Comparison of ENCODE assay signal across 8 mouse cellular contexts in genomic region chr12:44858110-44858885, GRCm38 (mm10).
A peak's percentile ranks its signal among the peaks of the same experiment; 100 is the strongest.
DNase-seq lines count a peak whose midpoint lies in the region; ATAC-seq lines count a peak whose summit lies in the region.
"Had no signal": no experiment of that assay in that cellular context is flagged by ENCODE, and none has a peak within 500 bp of the region (broad histone marks: within the 10 kb centered on the region; RNA-seq: fewer than 3 reads in every experiment).

No protein-coding gene starts in this region.

- 0 out of 2 replicates have a peak, but pooled peaks have one; percentile 54 for ATAC-seq in hindbrain, embryonic 14.5 days (ENCODE audit: low FRiP score)

- 43% methylated on average over 4 of the region's 4 CpGs for WGBS in hindbrain, embryonic 14.5 days

- no peak overlapping the region for H3K27ac ChIP-seq in hindbrain, embryonic 14.5 days
- H3K27ac ChIP-seq: embryonic facial prominence, embryonic 13.5 days had no signal

- peak; percentile 93 for DNase-seq in adrenal gland, adult 8-10 months
- DNase-seq in cerebellum, adult 9-11 months: peak; percentile 9
- DNase-seq in gastrocnemius, adult 8-10 months (ENCODE audit: low spot score in 2 of 2): peak; percentile 33 to 38
- peak; percentile 46 for DNase-seq in hindbrain, embryonic 14.5 days (ENCODE audit: low spot score)
- DNase-seq in layer of hippocampus, postnatal 36 days: peak; percentile 49 to 54
- DNase-seq in lung, postnatal 25 days (ENCODE audit: low spot score): peak; percentile 61
- DNase-seq in skeletal muscle tissue, adult 2 months (ENCODE audit: low read depth, low spot score): peak; percentile 70

- no peak overlapping the region for H3K4me2 ChIP-seq in hindbrain, embryonic 14.5 days (replicated peaks)
- H3K4me2 ChIP-seq: embryonic facial prominence, embryonic 13.5 days had no signal

- no peak overlapping the region for H3K4me3 ChIP-seq in hindbrain, embryonic 14.5 days (replicated peaks; ENCODE audit: low read length)
- H3K4me3 ChIP-seq: embryonic facial prominence, embryonic 13.5 days had no signal

- H3K4me1 ChIP-seq in hindbrain, embryonic 14.5 days (replicated peaks; ENCODE audit: control insufficient read depth, insufficient read depth, low read length): no peaks in the 10 kb centered on the region
- H3K4me1 ChIP-seq: embryonic facial prominence, embryonic 13.5 days had no signal

- no peak overlapping the region for H3K9ac ChIP-seq in hindbrain, embryonic 14.5 days
- H3K9ac ChIP-seq: embryonic facial prominence, embryonic 13.5 days had no signal

- H3K9me3 ChIP-seq in hindbrain, embryonic 14.5 days (ENCODE audit: control insufficient read depth, low read length): no peaks in the 10 kb centered on the region
- H3K9me3 ChIP-seq: embryonic facial prominence, embryonic 13.5 days had no signal

- H3K36me3 ChIP-seq in hindbrain, embryonic 14.5 days (replicated peaks; ENCODE audit: control insufficient read depth, insufficient read depth): no peaks in the 10 kb centered on the region
- H3K36me3 ChIP-seq: embryonic facial prominence, embryonic 13.5 days had no signal

- H3K27me3 ChIP-seq in hindbrain, embryonic 14.5 days (ENCODE audit: control insufficient read depth, insufficient read depth, low read length): no peaks in the 10 kb centered on the region
- H3K27me3 ChIP-seq: embryonic facial prominence, embryonic 13.5 days had no signal

Comparison
In these comparisons a context has a peak if more than half of its experiments do, and no peak if none do; other contexts are left out.
1. DNase-seq: peak in every context shown above with its lines; median percentile 93 in adrenal gland, adult 8-10 months; 70 in skeletal muscle tissue, adult 2 months; 61 in lung, postnatal 25 days; 52 in layer of hippocampus, postnatal 36 days; 46 in hindbrain, embryonic 14.5 days; 36 in gastrocnemius, adult 8-10 months; 9 in cerebellum, adult 9-11 months.